Mouse (Mus musculus) frontal cortex, postnatal 25 days (tissue): ENCODE measurements around the gene Asic1.

Experiments
- DNase-seq, 2 experiments: peaks; one replicate each; pipeline ENCODE4 v3.0.0; 2022; ENCODE audit warnings: low spot score in 2 of 2

Asic1 gene

GRCm38 (mm10) chr15:99701999-99702900 lies 32.1 kb downstream of the Asic1 start, which contains the start of gene Smarcd1:
TSS of gene Smarcd1 (plus strand) at chr15:99702129.
- peak; percentile 95 to 97 for DNase-seq

- no peak for DNase-seq
Observed at GRCm38 (mm10) chr15:99703104-99703503, 32.9 kb downstream of the Asic1 start.

GRCm38 (mm10) chr15:99703676-99704040 lies 33.5 kb downstream of the Asic1 start:
- no peak for DNase-seq

GRCm38 (mm10) chr15:99704041-99704681 lies 34.0 kb downstream of the Asic1 start:
- no peak for DNase-seq

- no peak for DNase-seq
Observed at GRCm38 (mm10) chr15:99704881-99705280, 34.7 kb downstream of the Asic1 start.

GRCm38 (mm10) chr15:99705440-99706048 lies 35.4 kb downstream of the Asic1 start, which contains the start of gene Gm17349:
TSS of gene Gm17349 (minus strand) at chr15:99705490.
- DNase-seq: peak in 1 of 2 experiments; percentile 50

GRCm38 (mm10) chr15:99708176-99708575 lies 38.0 kb downstream of the Asic1 start:
- no peak for DNase-seq

- DNase-seq: no peak
Observed at GRCm38 (mm10) chr15:99710221-99711190, 40.3 kb downstream of the Asic1 start.

- DNase-seq: no peak
Observed at GRCm38 (mm10) chr15:99711491-99711890, 41.3 kb downstream of the Asic1 start.

- DNase-seq: no peak
Observed at GRCm38 (mm10) chr15:99712666-99713559, 42.7 kb downstream of the Asic1 start.

- DNase-seq: no peak
Observed at GRCm38 (mm10) chr15:99713569-99713968, 43.4 kb downstream of the Asic1 start.

GRCm38 (mm10) chr15:99714206-99714605 lies 44.0 kb downstream of the Asic1 start:
- no peak for DNase-seq

GRCm38 (mm10) chr15:99714858-99715257 lies 44.7 kb downstream of the Asic1 start:
- peak; percentile 72 to 79 for DNase-seq

GRCm38 (mm10) chr15:99715361-99715865 lies 45.2 kb downstream of the Asic1 start:
- peak in 1 of 2 experiments; percentile 57 for DNase-seq

- DNase-seq: no peak
Observed at GRCm38 (mm10) chr15:99715982-99716746, 46.0 kb downstream of the Asic1 start.

- DNase-seq: no peak
Observed at GRCm38 (mm10) chr15:99716814-99717213, 46.6 kb downstream of the Asic1 start.

GRCm38 (mm10) chr15:99717386-99718334 lies 47.5 kb downstream of the Asic1 start, which contains the start of gene Gpd1:
TSS of gene Gpd1 (plus strand) at chr15:99717515.
- peak in 1 of 2 experiments; percentile 49 for DNase-seq

- DNase-seq: no peak
Observed at GRCm38 (mm10) chr15:99718461-99719021, 48.4 kb downstream of the Asic1 start.
